Mouse (Mus musculus) embryonic facial prominence, embryonic 11.5 days (tissue): Measurements from ENCODE around the gene Ube2r2. TPM values are rescaled to one million over a fixed set of nuclear protein-coding genes. Genes with fewer than 3 reads are reported as not detected.
A peak's percentile ranks its signal among the peaks of the same experiment; 100 is the strongest.

Experiments used
- ATAC-seq: fragments of 200-750 bp; cut with Nextera tagmentation; replicated peaks from 2 replicates; pipeline ENCODE4 v1.8.0; 2017; ENCODE audit warnings: low read depth; ENCODE audit not compliant: insufficient number of reproducible peaks, low FRiP score, low TSS enrichment
- DNase-seq: peaks from one replicate; pipeline ENCODE4 v3.0.0-alpha.2; 2015; ENCODE audit warnings: low spot score
- H3K27ac ChIP-seq: fragments of 300-500 bp; sonication (generic); replicated peaks from 2 replicates; pipeline ENCODE4 v1.5.1; 2014; ENCODE audit warnings: mild to moderate bottlenecking, low read depth, low read length, control low read depth
- H3K27me3 ChIP-seq: fragments of 300-500 bp; sonication (generic); 2 replicates; pipeline ENCODE4 v1.6.1; 2014; ENCODE audit warnings: mild to moderate bottlenecking, low read length, moderate library complexity, mixed read lengths; ENCODE audit not compliant: control insufficient read depth, insufficient read depth
- H3K36me3 ChIP-seq: fragments of 300-500 bp; sonication (generic); replicated peaks from 2 replicates; pipeline ENCODE4 v1.6.1; 2014; ENCODE audit warnings: low read depth, mild to moderate bottlenecking, low read length, moderate library complexity, mixed read lengths; ENCODE audit not compliant: control insufficient read depth, insufficient read depth
- H3K4me1 ChIP-seq: fragments of 300-500 bp; sonication (generic); 2 replicates; pipeline ENCODE4 v1.6.1; 2014; ENCODE audit warnings: low read length, mixed read lengths; ENCODE audit not compliant: control insufficient read depth, insufficient read depth
- H3K4me2 ChIP-seq: fragments of 300-500 bp; sonication (generic); 2 replicates; pipeline ENCODE4 v1.6.1; 2014; ENCODE audit warnings: low read depth, mild to moderate bottlenecking, control low read depth, low read length, moderate library complexity
- H3K4me3 ChIP-seq: fragments of 300-500 bp; sonication (generic); 2 replicates; pipeline ENCODE4 v1.5.1; 2014; ENCODE audit warnings: low read depth, low read length, control low read depth
- H3K9ac ChIP-seq: fragments of 300-500 bp; sonication (generic); replicated peaks from 2 replicates; pipeline ENCODE4 v1.6.1; 2014; ENCODE audit warnings: mild to moderate bottlenecking, control low read depth, low read length
- H3K9me3 ChIP-seq: fragments of 300-500 bp; sonication (generic); replicated peaks from 2 replicates; pipeline ENCODE4 v1.6.1; 2016; ENCODE audit warnings: mild to moderate bottlenecking, low read length, inconsistent platforms, mixed read lengths; ENCODE audit not compliant: control insufficient read depth
- WGBS: fragments of 180-500 bp; shearing (Covaris S2); extraction: QIAGEN DNeasy Blood & Tissue Kit; methylation state at CpG from one replicate; pipeline ENCODE4 v1.1.7; 2014; 5-methylcytosine and 5-hydroxymethylcytosine counted together
- polyA plus RNA-seq: library from polyadenylated mRNA; unstranded; fragments of >200 nt; fragmentation: Nextera tagmentation; extraction: Ambion mirVana; gene quantifications from 2 replicates; pipeline ENCODE4 v1.2.1, GENCODE M21; 2014

Ube2r2 gene
- polyA plus RNA-seq, 1 experiment from 2014 or later: 110 TPM

GRCm38 (mm10) chr4:41096169-41096568 is 39.4 kb upstream of the Ube2r2 start:
- H3K4me3 ChIP-seq: no peak overlapping the region
- ATAC-seq (no peak), DNase-seq (no peak)
- H3K4me1 ChIP-seq: no peaks in the 10 kb centered on the region; the same call in 1 of the 2 replicates
- H3K36me3 ChIP-seq: no peaks in the 10 kb centered on the region
- 59% methylated on average over 8 of the region's 8 CpGs for WGBS
- H3K4me2 ChIP-seq: no peak overlapping the region
- no peak overlapping the region for H3K9ac ChIP-seq
- no peaks in the 10 kb centered on the region for H3K9me3 ChIP-seq
- H3K27me3 ChIP-seq: peaks cover 18% of the 10 kb centered on the region
- no peak overlapping the region for H3K27ac ChIP-seq

- H3K27ac ChIP-seq: no peak overlapping the region
- no peak overlapping the region for H3K9ac ChIP-seq
- no peaks in the 10 kb centered on the region; the same call in 1 of the 2 replicates for H3K4me1 ChIP-seq
- ATAC-seq (no peak), DNase-seq (no peak)
- peaks cover 18% of the 10 kb centered on the region for H3K27me3 ChIP-seq
- no peaks in the 10 kb centered on the region for H3K9me3 ChIP-seq
- no peak overlapping the region for H3K4me2 ChIP-seq
- no peak overlapping the region for H3K4me3 ChIP-seq
- H3K36me3 ChIP-seq: no peaks in the 10 kb centered on the region
- WGBS: 66% methylated on average over 5 of the region's 5 CpGs
These were observed 38.7 kb upstream of the Ube2r2 start for GRCm38 (mm10) chr4:41096794-41097193.

GRCm38 (mm10) chr4:41097381-41097780 is 38.2 kb upstream of the Ube2r2 start:
- no peak for DNase-seq
- Histone ChIP-seq H3K9ac (no peak overlapping the region), H3K36me3 (no peaks in the 10 kb centered on the region), H3K4me3 (no peak overlapping the region; the same call in 1 of the 2 replicates), H3K27ac (no peak overlapping the region), H3K4me2 (no peak overlapping the region; the same call in 1 of the 2 replicates), H3K9me3 (no peaks in the 10 kb centered on the region), H3K4me1 (no peaks in the 10 kb centered on the region; the same call in 1 of the 2 replicates), H3K27me3 (peaks cover 18% of the 10 kb centered on the region)
- ATAC-seq: no peak
- WGBS: 39% methylated on average over 13 of the region's 13 CpGs

GRCm38 (mm10) chr4:41097871-41098576 is 37.5 kb upstream of the Ube2r2 start, which contains the start of gene Aqp3:
Gene Aqp3 (minus strand): TSS chr4:41098183.
- Histone ChIP-seq H3K4me2 (peak within 1 kb of the TSS; percentile 91), H3K4me1 (no peaks in the 10 kb centered on the region; the same call in 1 of the 2 replicates), H3K36me3 (no peaks in the 10 kb centered on the region), H3K27ac (no peak within 1 kb of the TSS), H3K27me3 (peaks cover 18% of the 10 kb centered on the region), H3K9me3 (no peaks in the 10 kb centered on the region), H3K9ac (peak within 1 kb of the TSS; percentile 39), H3K4me3 (peak within 1 kb of the TSS; percentile 39)
- DNase-seq (peak; percentile 26), ATAC-seq (0 out of 2 replicates have a peak, but pooled peaks have one; percentile 8)
- WGBS: 2% methylated on average over 42 of the region's 42 CpGs

GRCm38 (mm10) chr4:41098577-41098951 is 37.0 kb upstream of the Ube2r2 start:
- H3K27ac ChIP-seq: no peak overlapping the region
- peak; percentile 12 for DNase-seq
- peaks cover 18% of the 10 kb centered on the region for H3K27me3 ChIP-seq
- 0 out of 2 replicates have a peak, but pooled peaks have one; percentile 10 for ATAC-seq
- H3K36me3 ChIP-seq: no peaks in the 10 kb centered on the region
- H3K4me3 ChIP-seq: no peak overlapping the region; the same call in 1 of the 2 replicates
- H3K4me1 ChIP-seq: no peaks in the 10 kb centered on the region; the same call in 1 of the 2 replicates
- no peaks in the 10 kb centered on the region for H3K9me3 ChIP-seq
- peak overlapping the region; percentile 91 for H3K4me2 ChIP-seq
- 13% methylated on average over 11 of the region's 11 CpGs for WGBS
- no peak overlapping the region for H3K9ac ChIP-seq

- no peaks in the 10 kb centered on the region; the same call in 1 of the 2 replicates for H3K4me1 ChIP-seq
- ATAC-seq (no peak), DNase-seq (no peak)
- no peak overlapping the region for H3K4me2 ChIP-seq
- H3K4me3 ChIP-seq: no peak overlapping the region
- no peaks in the 10 kb centered on the region for H3K36me3 ChIP-seq
- H3K27me3 ChIP-seq: peaks cover 18% of the 10 kb centered on the region
- no peak overlapping the region for H3K27ac ChIP-seq
- no peak overlapping the region for H3K9ac ChIP-seq
- WGBS: 32% methylated on average over 1 of the region's 1 CpGs
- no peaks in the 10 kb centered on the region for H3K9me3 ChIP-seq
These were observed 34.6 kb upstream of the Ube2r2 start for GRCm38 (mm10) chr4:41100986-41101385.

GRCm38 (mm10) chr4:41102901-41103300 is 32.6 kb upstream of the Ube2r2 start:
- no peak overlapping the region for H3K4me2 ChIP-seq
- no peaks in the 10 kb centered on the region; the same call in 1 of the 2 replicates for H3K4me1 ChIP-seq
- no peak overlapping the region for H3K9ac ChIP-seq
- H3K9me3 ChIP-seq: no peaks in the 10 kb centered on the region
- ATAC-seq: no peak
- peaks cover 5% of the 10 kb centered on the region for H3K27me3 ChIP-seq
- H3K36me3 ChIP-seq: no peaks in the 10 kb centered on the region
- no peak overlapping the region for H3K27ac ChIP-seq
- no peak overlapping the region for H3K4me3 ChIP-seq
- DNase-seq: no peak

GRCm38 (mm10) chr4:41107440-41107839 is 28.1 kb upstream of the Ube2r2 start:
- WGBS: 74% methylated on average over 4 of the region's 4 CpGs
- no peaks in the 10 kb centered on the region for H3K4me1 ChIP-seq
- H3K4me2 ChIP-seq: no peak overlapping the region
- H3K4me3 ChIP-seq: no peak overlapping the region
- no peaks in the 10 kb centered on the region for H3K36me3 ChIP-seq
- H3K27me3 ChIP-seq: no peaks in the 10 kb centered on the region
- DNase-seq: no peak
- no peak overlapping the region for H3K27ac ChIP-seq
- ATAC-seq: no peak
- H3K9me3 ChIP-seq: no peaks in the 10 kb centered on the region
- H3K9ac ChIP-seq: no peak overlapping the region
